Mouse (Mus musculus): ENCODE results near the gene Atp6v0b.

The Atp6v0b gene

DNA sequence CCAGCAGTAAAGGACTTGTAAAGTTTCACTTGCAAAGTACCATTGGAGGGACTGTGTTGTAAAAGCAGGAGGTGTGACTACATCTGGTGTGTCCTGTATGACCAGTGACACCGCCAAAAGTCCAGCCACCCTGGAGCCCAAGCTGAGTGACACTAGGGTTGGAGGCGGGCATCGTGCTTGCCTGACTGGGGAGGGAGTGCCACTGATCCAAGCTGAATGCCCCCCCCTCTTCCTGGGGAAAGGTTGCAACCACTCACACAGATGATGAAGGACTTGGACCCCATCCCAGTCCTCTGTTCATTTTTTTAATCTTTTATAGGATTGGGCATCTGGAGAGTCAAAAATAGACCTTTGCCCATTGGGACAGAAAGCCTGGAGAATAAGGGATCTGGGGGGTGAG, 45.6 kb downstream of the Atp6v0b start:
- CTCF ChIA-PET = no interaction called here
- POLR2A ChIA-PET = interaction anchor here in 1 of 4 experiments (0.7 to 1.8 kb wide), 2 partner anchors 18 to 35 kb away, joined by 4 to 5 read pairs; no protein-coding TSS in a partner anchor

DNA sequence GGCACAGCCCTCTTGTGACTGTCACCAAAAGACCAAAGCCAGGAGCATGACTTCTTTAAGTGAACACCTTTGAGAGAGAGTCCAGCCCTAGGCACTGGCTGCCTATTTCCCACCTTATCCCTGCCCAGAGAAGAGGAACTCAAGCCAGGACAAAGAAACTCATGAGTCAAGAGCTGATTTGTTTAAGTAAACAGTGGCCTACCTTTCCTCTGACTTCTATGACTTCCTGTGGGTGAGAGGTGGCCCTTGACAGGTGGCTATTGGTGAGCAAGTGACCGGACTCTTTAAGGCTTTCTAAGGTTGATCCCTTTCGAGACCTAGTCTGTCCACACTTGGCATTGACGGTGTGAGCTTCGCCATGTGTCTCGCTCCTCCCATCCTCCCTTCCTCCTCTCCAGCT, 46.3 kb downstream of the Atp6v0b start:
- ChIA-PET CTCF (no interaction called here), POLR2A (interaction anchor here in 1 of 4 experiments (0.7 to 1.8 kb wide), 2 partner anchors 19 to 35 kb away, joined by 4 to 5 read pairs; no protein-coding TSS in a partner anchor)

DNA sequence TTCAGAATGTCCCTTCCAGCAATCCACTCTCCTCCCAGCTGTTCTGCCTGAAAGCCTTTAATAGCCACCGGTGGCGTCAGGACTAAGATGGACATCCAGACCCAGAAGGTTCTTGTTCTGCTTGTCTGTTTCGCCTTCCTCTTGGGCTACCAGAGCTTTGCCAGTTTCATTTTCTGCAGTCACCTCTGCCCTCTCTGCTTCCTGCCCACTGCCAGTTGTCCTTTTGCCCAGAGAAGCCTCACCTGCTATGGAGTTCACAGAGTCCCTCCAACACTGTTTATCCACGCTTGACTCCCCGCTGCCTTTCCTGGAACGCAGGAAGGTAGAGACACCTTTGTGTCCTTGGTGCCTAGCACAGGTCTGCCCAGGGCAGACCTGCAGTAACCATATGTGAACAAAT, 47.8 kb downstream of the Atp6v0b start:
- CTCF ChIA-PET = no interaction called here
- POLR2A ChIA-PET = interaction anchor here in 3 of 4 experiments (0.7 to 1.4 kb wide), 4 partner anchors 9 to 242 kb away, joined by 3 to 11 read pairs (median 4); no protein-coding TSS in a partner anchor

DNA sequence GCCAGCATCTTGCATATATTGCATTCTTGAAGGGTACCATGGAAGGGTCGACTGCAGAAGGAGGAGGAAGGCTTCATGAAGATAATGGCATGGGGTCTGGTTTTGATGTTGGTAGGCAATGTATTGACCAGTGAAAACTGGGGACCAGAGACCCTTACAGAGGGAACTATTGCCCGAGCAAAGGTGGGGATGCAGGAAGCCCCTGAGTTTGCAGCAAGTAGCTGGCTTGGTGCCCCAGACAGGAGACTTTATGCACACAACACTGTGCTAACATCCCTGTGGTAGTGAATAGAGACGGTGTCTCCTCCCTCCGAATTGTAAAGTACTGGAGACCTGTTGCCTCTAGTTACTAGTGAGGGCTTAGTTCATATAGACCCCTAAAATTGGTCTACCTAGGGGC, 49.9 kb downstream of the Atp6v0b start:
- CTCF ChIA-PET = interaction anchor here in 3 of 4 experiments (0.6 to 1.3 kb wide), 3 partner anchors 216 to 848 kb away, joined by 3 to 4 read pairs (median 3); no protein-coding TSS in a partner anchor
- POLR2A ChIA-PET = interaction anchor here in 3 of 4 experiments (0.6 to 4.6 kb wide), 13 partner anchors 8 to 342 kb away, joined by 3 to 32 read pairs (median 4); partner anchors contain the start of genes Ccdc24 (in 1 of the 3), Ipo13 (in 1 of the 3) and Kdm4a (in 1 of the 3)

GRCm38 (mm10) chr4:117836204-117836767, 50.8 kb downstream of the Atp6v0b start:
- CTCF ChIA-PET = interaction anchor here (0.6 to 1.8 kb wide), 10 partner anchors 10 to 286 kb away, joined by 3 to 6 read pairs (median 4); partner anchors contain the start of gene Eri3 (in 1 of the 4)
- POLR2A ChIA-PET = interaction anchor here (0.5 to 4.6 kb wide), 57 partner anchors 9 to 1396 kb away, joined by 3 to 32 read pairs (median 4); partner anchors contain the start of genes Kdm4a (in 3 of the 4), Ccdc24 (in 2 of the 4), Dph2 (in 2 of the 4) and Ipo13 (in 2 of the 4)

- POLR2A ChIA-PET = interaction anchor here in 3 of 4 experiments (0.6 to 4.6 kb wide), 49 partner anchors 9 to 704 kb away, joined by 3 to 32 read pairs (median 4); partner anchors contain the start of genes Atp6v0b (in 2 of the 3), Dph2 (in 2 of the 3), Kdm4a (in 2 of the 3) and Artn (in 1 of the 3)
- CTCF ChIA-PET = interaction anchor here in 3 of 4 experiments (0.6 to 1.8 kb wide), 6 partner anchors 9 to 285 kb away, joined by 3 to 6 read pairs (median 4); partner anchors contain the start of gene Eri3 (in 1 of the 3)
These were observed 51.5 kb downstream of the Atp6v0b start for GRCm38 (mm10) chr4:117835531-117836111.

DNA sequence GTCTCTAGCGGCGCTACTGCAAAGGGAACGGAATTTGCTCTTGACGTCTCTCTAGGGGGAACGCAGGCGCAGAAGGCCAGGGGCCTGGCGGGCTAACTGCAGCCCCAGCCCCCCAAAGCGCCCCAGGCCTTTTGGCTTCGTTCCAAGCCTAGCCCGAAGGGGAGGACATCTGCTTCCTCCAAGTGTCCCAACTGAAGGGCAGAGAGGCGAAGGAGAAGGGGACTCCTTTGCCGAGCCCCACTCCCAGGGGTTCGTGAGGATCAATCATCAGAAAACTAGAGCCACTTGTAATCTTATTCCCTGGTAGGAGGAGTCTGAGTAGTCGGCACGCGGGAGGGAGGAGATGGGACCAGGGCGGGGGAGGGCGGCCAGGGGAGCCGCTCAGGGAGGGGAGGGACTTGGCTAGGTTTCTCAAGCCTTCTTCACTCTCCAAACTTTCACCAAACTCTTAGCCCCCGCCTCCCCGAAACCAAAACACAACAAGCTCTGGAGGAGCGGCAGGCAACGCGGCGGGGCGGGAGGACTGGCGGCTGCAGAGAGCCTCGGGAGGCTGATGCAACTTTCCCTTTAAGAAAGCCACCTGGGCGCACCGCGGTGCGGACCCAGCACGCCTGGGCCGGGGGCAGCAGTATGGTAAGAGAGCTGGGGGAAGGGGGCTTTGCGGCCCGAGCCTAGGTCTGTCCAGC, 52.1 kb downstream of the Atp6v0b start:
- CTCF ChIA-PET = interaction anchor here in 2 of 4 experiments (0.6 to 1.8 kb wide), 3 partner anchors 24 to 249 kb away, joined by 3 to 6 read pairs (median 4); no protein-coding TSS in a partner anchor
- POLR2A ChIA-PET = interaction anchor here in 3 of 4 experiments (0.8 to 4.6 kb wide), 23 partner anchors 9 to 579 kb away, joined by 3 to 32 read pairs (median 5); partner anchors contain the start of genes Dph2 (in 2 of the 3), Kdm4a (in 2 of the 3), Atp6v0b (in 1 of the 3) and B4galt2 (in 1 of the 3)

DNA sequence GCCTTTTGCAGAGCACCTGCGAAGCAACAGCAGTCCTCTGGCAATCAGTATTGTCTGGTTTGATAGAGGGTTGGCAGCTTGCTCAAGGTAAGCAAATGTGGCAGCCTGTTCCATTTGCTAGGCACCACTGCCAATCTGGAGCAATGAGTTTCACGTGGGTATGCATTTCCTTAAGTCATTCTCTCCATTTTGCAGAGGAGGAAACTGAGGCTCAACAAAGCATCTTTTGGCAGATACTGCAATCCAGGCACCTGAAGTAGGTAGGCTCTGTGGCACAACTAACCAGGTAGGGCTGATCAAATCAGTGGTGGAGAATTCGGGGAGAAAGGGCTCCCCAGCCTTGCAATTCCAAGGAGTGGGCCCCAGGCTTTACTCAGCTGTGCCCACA, 52.7 kb downstream of the Atp6v0b start, which contains the start of gene Slc6a9:
Slc6a9 (plus strand) TSS at position 50 of the 388 bp plus-strand sequence.
- CTCF ChIA-PET = interaction anchor here in 1 of 4 experiments (1.5 kb wide), 1 partner anchor 249 kb away, joined by 4 read pairs; no protein-coding TSS in a partner anchor
- POLR2A ChIA-PET = interaction anchor here in 2 of 4 experiments (1.0 to 4.6 kb wide), 14 partner anchors 9 to 579 kb away, joined by 3 to 32 read pairs (median 5); partner anchors contain the start of genes Kdm4a (in 2 of the 2) and Dph2 (in 1 of the 2)
